Mouse (Mus musculus) forebrain, embryonic 11.5 days (tissue): Measurements from ENCODE around the gene Bcl9. TPM values are rescaled to one million over a fixed set of nuclear protein-coding genes. Genes with fewer than 3 reads are reported as not detected.

Source experiments
- ATAC-seq: fragments of 200-750 bp; cut with Nextera tagmentation; replicated peaks from 2 replicates; pipeline ENCODE4 v1.8.0; 2017; ENCODE audit warnings: moderate TSS enrichment; ENCODE audit not compliant: low FRiP score
- DNase-seq: peaks from one replicate; pipeline ENCODE4 v3.0.0-alpha.2; 2017; ENCODE audit warnings: low spot score
- H3K27ac ChIP-seq: fragments of 300-500 bp; sonication (generic); 2 replicates; pipeline ENCODE4 v1.5.1; 2014; ENCODE audit warnings: low read depth, low read length
- H3K27me3 ChIP-seq: fragments of 300-500 bp; sonication (generic); 2 replicates; pipeline ENCODE4 v1.6.1; 2014; ENCODE audit warnings: mild to moderate bottlenecking, low read length, mixed read lengths; ENCODE audit not compliant: control insufficient read depth, insufficient read depth
- H3K36me3 ChIP-seq: fragments of 300-500 bp; sonication (generic); 2 replicates; pipeline ENCODE4 v1.6.1; 2014; ENCODE audit warnings: mild to moderate bottlenecking, low read length, moderate library complexity, mixed read lengths; ENCODE audit not compliant: control insufficient read depth, insufficient read depth
- H3K4me1 ChIP-seq: fragments of 300-500 bp; sonication (generic); replicated peaks from 2 replicates; pipeline ENCODE4 v1.6.1; 2014; ENCODE audit warnings: low read length, mixed read lengths; ENCODE audit not compliant: control insufficient read depth, insufficient read depth
- H3K4me2 ChIP-seq: fragments of 300-500 bp; sonication (generic); 2 replicates; pipeline ENCODE4 v1.6.1; 2014; ENCODE audit warnings: low read depth, mild to moderate bottlenecking, low read length, moderate library complexity, mixed read lengths; ENCODE audit not compliant: severe bottlenecking
- H3K4me3 ChIP-seq: fragments of 300-500 bp; sonication (generic); 2 replicates; pipeline ENCODE4 v1.5.1; 2014; ENCODE audit warnings: low read depth, low read length
- H3K9ac ChIP-seq: fragments of 300-500 bp; sonication (generic); 2 replicates; pipeline ENCODE4 v1.6.1; 2014; ENCODE audit warnings: low read length
- H3K9me3 ChIP-seq: fragments of 300-500 bp; sonication (generic); 2 replicates; pipeline ENCODE4 v1.6.1; 2016; ENCODE audit warnings: low read length, mixed read lengths; ENCODE audit not compliant: control insufficient read depth
- WGBS: fragments of 180-500 bp; shearing (Covaris S2); extraction: QIAGEN DNeasy Blood & Tissue Kit; methylation state at CpG from one replicate; pipeline ENCODE4 v1.1.7; 2014; 5-methylcytosine and 5-hydroxymethylcytosine counted together
- polyA plus RNA-seq: library from polyadenylated mRNA; unstranded; fragments of >200 nt; fragmentation: Nextera tagmentation; extraction: Ambion mirVana; gene quantifications from 2 replicates; pipeline ENCODE4 v1.2.1, GENCODE M21; 2014

Bcl9 gene
- polyA plus RNA-seq, 1 experiment from 2014 or later: 81.8 TPM

DNA sequence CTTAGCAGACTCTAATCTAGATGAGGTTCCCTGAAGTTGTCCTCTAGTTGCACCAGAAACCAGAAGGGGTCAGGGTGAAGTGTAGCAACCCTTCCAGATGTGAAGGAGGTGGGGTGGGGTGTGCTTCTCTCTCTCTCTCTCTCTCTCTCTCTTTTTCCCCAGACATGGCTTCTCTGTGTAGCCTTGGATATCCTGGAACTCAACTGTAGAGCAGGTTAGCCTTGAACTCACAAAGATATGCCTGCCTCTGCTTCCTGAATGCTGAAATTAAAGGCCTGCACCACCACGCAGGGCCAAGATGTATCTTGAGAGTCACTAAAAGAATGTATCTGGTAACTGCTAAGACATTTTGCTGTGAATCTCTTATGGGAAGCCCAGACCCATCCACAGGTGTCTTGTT is 140.4 kb downstream of the Bcl9 start:
- ATAC-seq (no peak), DNase-seq (no peak)
- Histone ChIP-seq H3K36me3 (no peaks in the 10 kb centered on the region), H3K9me3 (no peaks in the 10 kb centered on the region), H3K9ac (no peak overlapping the region), H3K27ac (no peak overlapping the region), H3K27me3 (no peaks in the 10 kb centered on the region), H3K4me2 (no peak overlapping the region), H3K4me3 (no peak overlapping the region), H3K4me1 (no peaks in the 10 kb centered on the region)
- 75% methylated on average over 1 of the region's 1 CpGs for WGBS

DNA sequence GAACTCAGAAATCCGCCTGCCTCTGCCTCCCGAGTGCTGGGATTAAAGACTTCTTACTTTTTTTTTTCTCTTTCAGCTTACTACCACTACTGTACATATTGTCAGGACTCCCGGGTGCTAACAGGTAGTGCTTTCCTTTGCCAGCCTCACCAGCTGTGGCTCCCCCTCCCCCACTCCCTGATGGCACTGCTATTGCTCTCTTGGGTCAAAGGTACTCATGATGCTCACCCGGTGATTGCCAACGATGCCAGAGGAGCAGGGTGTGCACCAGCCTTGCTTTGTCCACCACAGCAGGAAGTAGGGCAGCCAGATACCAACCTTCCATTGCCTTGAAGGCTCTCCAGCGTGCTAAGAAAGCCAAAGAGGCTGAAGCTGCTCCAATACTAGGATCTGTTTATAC is 141.3 kb downstream of the Bcl9 start:
- Histone ChIP-seq H3K4me1 (no peaks in the 10 kb centered on the region), H3K36me3 (no peaks in the 10 kb centered on the region), H3K9ac (no peak overlapping the region), H3K4me3 (no peak overlapping the region), H3K27ac (no peak overlapping the region), H3K4me2 (no peak overlapping the region), H3K27me3 (no peaks in the 10 kb centered on the region), H3K9me3 (no peaks in the 10 kb centered on the region)
- WGBS: 91% methylated on average over 6 of the region's 6 CpGs
- DNase-seq (no peak), ATAC-seq (no peak)

Other genes starting within 250 kb of the Bcl9 start
- gene Acp6, start 139.1 kb downstream of the Bcl9 start, polyA plus RNA-seq: 29.8 and 36.1 TPM in 2 replicates
- gene Olfr1402, start 124.1 kb upstream of the Bcl9 start, polyA plus RNA-seq: not detected in 2 replicates